Mouse (Mus musculus) cerebellum, adult 9-11 months (tissue): Measurements from ENCODE around the gene Prkce.
"Not testable (repeated sequence)": the region's sequence is repeated elsewhere in the genome, so short reads cannot be mapped to it uniquely, and the experiment has no call there.

ENCODE experiments used
- DNase-seq: peaks from one replicate; pipeline ENCODE4 v3.0.0; 2022

Gene Prkce

GRCm38 (mm10) chr17:86458302-86458980 lies 290.9 kb downstream of the Prkce start:
- DNase-seq: no peak

DNA sequence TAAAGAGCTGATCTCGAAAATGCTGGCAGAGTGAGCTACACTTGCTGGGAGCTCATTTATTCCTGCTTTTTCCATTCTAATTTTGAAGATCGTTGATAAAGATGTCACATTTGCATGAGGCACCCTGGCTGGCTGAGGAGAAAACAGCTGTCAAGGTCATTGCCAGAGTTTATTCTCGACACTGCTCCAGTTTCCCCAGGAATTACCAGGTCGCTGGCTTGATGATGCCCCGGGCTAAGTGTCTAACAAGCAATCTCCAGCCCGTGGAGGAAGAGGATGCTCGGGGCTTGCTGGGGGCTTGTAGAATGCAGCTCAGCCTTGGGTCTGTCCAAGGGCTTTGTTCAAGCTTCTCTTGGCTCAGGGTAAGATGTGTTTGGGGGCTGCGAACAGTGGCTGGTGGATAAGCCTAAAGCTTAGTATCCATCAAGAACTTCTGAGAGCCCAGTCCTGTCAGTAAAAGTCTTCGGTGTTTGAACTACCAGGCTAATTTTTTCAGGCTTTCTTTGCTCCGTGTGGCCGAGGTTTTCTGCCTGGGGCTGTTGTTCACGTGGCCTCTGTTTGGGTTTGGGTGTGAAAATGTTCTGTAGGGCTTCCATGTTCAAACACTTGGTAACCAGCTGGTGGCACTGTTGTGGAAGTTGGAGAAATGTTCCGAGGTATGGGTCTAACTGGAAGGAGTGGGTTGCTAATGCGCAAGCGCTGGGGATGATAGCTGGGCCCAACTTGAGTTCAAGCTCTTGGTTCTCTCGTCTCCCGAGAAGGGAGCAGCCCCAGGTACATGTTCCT lies 293.3 kb downstream of the Prkce start:
- DNase-seq: no peak

DNA sequence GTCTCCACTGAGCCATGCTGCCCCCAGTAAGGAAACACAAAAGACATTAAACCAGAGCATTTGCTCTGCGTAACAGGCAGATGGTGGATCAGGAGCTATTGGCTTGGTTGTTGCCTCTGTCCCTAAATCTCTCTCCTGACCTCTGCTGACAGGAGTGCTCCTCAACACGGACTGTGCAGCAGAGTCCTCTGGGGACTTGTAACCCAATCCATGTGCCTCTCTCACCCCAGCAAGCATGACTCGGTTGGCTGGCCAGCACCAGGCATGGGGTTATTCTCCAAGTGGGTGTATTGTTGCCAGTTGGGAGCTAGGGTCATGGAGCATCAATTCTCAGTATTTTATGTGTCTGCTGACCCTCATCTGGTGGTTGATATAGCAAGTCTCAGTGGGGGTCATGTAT lies 295.8 kb downstream of the Prkce start:
- DNase-seq: no peak

- DNase-seq: no peak
Measured at GRCm38 (mm10) chr17:86464197-86464596, 296.6 kb downstream of the Prkce start.

DNA sequence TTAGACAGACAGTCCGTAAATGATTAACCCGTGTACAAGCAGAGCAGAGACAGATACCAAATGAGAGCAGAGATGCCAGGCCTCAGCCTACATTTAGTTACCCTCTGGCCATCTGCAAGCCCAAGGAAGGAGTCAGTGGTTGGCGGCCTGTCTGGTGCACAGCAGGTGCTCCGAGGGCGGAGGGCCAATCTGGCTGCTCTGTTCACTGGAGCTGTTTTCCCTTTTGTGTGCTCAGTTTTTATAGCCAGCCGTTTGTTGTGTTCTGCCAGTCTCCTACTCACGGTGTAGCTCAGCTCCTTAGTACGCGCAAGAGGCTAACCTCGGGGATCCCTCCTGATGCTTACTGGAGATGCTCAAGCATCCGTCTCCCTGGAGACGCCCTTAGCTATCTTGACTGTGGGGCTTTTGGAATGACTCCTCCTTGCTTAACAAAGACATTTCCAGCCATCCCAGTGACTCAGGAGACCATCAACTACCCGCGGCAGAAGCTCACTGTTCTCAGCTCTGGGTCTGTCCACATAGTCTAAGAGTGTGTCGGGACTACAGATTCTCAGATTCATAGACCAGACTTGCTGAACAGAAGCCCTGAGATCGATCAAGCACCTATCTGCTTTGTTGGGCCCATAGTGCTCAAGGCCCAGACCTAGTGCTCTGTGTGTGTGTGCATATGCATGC lies 297.2 kb downstream of the Prkce start:
- peak; percentile 94 for DNase-seq

- DNase-seq: no peak
Measured at GRCm38 (mm10) chr17:86465865-86466264, 298.3 kb downstream of the Prkce start.

DNA sequence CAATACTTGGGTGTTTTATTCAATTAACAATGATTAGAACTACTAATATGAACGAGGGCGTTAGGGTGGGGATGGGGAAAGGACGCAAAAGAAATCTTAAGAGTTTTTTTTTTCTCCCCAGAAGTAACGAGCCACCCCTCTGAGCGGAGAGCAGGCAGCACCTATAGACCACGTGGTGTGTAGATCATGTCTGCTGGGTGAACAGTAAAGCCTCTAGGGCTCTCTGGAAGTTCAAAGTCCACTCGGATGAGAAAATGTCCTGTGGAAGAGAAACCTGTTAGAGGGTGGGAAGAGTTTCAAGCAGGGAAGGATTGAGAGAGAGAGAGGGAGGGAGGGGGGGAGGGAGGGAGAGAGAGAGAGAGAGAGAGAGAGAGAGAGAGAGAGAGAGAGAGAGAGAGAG lies 298.8 kb downstream of the Prkce start:
- no peak for DNase-seq

DNA sequence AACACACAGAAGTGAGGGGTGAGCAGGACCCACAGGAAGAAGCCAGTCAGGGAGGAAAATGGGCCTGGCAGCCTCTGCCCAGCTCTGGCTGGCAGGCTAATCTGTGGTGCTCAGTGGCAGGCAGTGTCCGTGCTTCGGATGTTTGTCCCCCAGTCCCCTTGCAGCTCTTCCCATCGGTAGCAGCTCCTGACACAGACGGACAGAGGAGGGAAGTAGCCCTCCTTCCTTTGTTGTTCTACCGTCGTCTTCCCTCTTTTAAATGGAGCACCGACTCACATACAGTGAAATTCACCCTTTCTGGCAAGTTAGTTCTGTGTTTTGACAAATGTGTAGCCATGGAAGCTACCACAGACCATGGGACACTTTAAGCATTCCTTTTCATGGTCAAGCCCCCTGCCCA lies 299.3 kb downstream of the Prkce start:
- DNase-seq: no peak

GRCm38 (mm10) chr17:86467291-86467898 lies 299.8 kb downstream of the Prkce start:
- DNase-seq: no peak

- peak; percentile 57 for DNase-seq
Measured at GRCm38 (mm10) chr17:86467967-86468366, 300.4 kb downstream of the Prkce start.

DNA sequence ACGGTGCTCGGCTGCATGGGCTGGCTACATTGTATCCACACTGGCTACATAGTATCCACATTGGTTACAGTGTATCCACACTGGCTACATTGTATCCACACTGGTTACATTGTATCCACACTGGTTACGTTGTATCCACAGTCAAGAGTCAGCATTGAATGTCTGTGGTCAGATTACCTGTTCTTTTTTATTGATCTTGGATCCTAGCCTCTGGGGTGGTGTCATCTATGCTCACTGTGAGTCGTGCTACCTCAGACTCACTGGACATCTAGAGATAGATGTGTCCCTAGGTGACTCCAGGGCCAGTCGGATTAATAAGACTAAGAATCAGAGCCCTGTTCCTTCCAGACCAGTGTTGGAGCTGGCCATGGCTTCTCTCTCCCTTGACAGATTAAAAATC lies 302.6 kb downstream of the Prkce start:
- DNase-seq: no peak

GRCm38 (mm10) chr17:86471684-86472083 lies 304.1 kb downstream of the Prkce start:
- peak; percentile 78 for DNase-seq

DNA sequence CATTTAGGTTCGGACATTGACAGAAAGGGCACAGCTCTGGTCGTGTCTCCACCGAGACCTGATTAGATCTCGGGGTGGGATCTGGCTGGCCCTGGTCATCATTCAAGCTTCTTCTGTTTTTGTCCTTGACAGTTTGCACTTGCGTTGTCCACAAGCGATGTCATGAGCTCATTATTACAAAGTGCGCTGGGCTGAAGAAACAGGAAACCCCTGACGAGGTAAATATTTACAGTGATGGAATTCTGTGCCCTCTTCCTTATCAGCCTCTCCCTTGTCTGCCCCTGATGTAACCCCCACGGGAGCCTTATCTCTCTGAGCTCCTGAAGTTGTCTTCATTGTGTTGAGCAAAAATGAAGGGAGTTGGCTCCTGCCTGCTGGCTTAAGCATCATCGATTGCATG lies 309.1 kb downstream of the Prkce start:
- DNase-seq: no peak

- not testable (repeated sequence) for DNase-seq
Measured at GRCm38 (mm10) chr17:86477401-86477800, 309.8 kb downstream of the Prkce start.

GRCm38 (mm10) chr17:86479406-86479805 lies 311.8 kb downstream of the Prkce start:
- DNase-seq: no peak

DNA sequence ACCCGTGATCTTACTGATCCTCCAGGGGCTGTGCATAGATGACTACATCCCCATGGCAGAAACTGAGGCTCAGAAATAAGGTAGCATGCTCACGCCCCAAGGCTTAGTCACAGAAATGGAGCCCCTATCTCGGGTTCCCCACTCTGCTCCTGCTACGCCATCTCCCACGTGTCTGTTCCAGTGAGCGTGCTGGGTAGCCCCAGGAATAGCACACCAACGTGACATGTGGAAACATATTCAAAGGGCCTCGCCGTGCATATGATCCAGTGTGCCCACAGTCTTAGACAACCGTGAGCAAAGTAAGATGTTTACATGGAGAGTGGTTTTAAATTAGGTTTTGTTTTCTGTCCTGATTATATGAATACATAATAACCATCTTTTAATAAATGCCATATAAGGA lies 315.1 kb downstream of the Prkce start:
- DNase-seq: no peak

GRCm38 (mm10) chr17:86484087-86484737 lies 316.6 kb downstream of the Prkce start:
- peak; percentile 63 for DNase-seq

- no peak for DNase-seq
Measured at GRCm38 (mm10) chr17:86486657-86487056, 319.1 kb downstream of the Prkce start.

GRCm38 (mm10) chr17:86487450-86487849 lies 319.9 kb downstream of the Prkce start:
- no peak for DNase-seq

- DNase-seq: no peak
Measured at GRCm38 (mm10) chr17:86489827-86490226, 322.2 kb downstream of the Prkce start.

DNA sequence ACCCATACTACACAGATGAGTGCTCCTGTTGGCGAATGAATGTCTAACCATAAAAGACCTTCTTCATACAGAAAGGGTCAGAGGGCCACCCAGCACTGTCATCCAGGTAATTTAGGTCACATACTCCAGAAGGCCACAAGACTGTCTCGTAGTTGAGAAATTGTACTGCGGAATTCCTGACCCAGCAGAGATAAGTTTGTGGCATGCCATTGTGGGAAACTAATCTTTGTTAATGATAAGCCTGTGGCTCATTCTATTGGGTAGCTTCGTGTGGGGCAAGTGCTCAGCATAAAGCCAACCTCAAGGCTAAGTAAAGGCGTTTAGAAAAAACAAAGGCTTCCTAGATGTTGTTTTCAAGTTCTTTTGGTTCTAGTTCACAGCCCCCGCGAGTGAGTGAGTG lies 324.8 kb downstream of the Prkce start:
- DNase-seq: no peak

GRCm38 (mm10) chr17:86493891-86494420 lies 326.4 kb downstream of the Prkce start:
- no peak for DNase-seq

DNA sequence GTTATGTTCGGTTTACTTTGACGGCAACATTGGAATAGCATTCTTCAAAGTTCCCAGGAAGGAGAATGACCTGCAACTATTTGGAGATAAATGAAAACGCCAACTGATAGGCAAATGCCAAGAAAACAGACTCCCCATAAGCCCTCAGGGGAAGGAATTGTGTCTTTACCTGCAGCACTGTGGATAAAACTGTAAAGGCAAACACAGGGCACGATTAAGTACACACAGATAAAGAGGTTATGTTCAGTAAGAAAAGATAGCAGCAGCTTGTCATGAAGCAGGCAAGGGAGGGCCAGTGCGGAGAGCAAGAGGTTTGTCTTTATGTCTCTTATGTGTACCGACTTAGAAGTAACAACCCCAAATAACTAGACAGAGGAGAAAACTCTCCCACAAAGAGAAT lies 326.9 kb downstream of the Prkce start:
- no peak for DNase-seq
